Comparison of ENCODE assay signal across 8 mouse cellular contexts in genomic region chr14:121877640-121878039, GRCm38 (mm10). TPM values are rescaled to one million over a fixed set of nuclear protein-coding genes. Genes with fewer than 3 reads are reported as not detected.
DNase-seq lines count a peak whose midpoint lies in the region; ATAC-seq and TF ChIP-seq lines count a peak whose summit lies in the region.

No protein-coding gene starts in this region.

- ATAC-seq in forebrain, embryonic 12.5 days (ENCODE audit: low FRiP score), result no peak
- no peak for ATAC-seq in liver, embryonic 14.5 days (ENCODE audit: insufficient read depth)

- 28% methylated on average over 8 of the region's 8 CpGs for WGBS in heart, embryonic 10.5 days
- 35% methylated on average over 8 of the region's 8 CpGs for WGBS in forebrain, embryonic 12.5 days
- 29% methylated on average over 8 of the region's 8 CpGs for WGBS in liver, embryonic 14.5 days (ENCODE audit: insufficient replicate concordance)

- 0 out of 2 replicates have a peak, but pooled peaks cover 2% of the 10 kb centered on the region for H3K36me3 ChIP-seq in heart, embryonic 10.5 days
- peaks cover 6 to 22% of the 10 kb centered on the region in 2 experiments for H3K36me3 ChIP-seq in CH12.LX (replicated peaks in 1 of 2; ENCODE audit: control insufficient read depth in 1 of 2, insufficient read depth in 1 of 2, low read length in 1 of 2)
- H3K36me3 ChIP-seq in forebrain, embryonic 12.5 days (replicated peaks), result 0 out of 2 replicates have a peak, but pooled peaks cover 3% of the 10 kb centered on the region
- no peaks in the 10 kb centered on the region for H3K36me3 ChIP-seq in liver, embryonic 14.5 days (replicated peaks; ENCODE audit: control insufficient read depth, insufficient read depth, low read depth)

- no peak for DNase-seq in heart, embryonic 10.5 days (ENCODE audit: low spot score)
- no peak for DNase-seq in heart, postnatal 36 days
- no peak for DNase-seq in CH12.LX (ENCODE audit: extremely low read depth)
- no peak for DNase-seq in liver, embryonic 14.5 days (ENCODE audit: low read depth in 3 of 3, low spot score in 3 of 3)
- DNase-seq in adrenal gland, adult (ENCODE audit: inconsistent age in 2 of 2, low spot score in 1 of 2), result no peak
- no peak for DNase-seq in layer of hippocampus, postnatal 14 days (ENCODE audit: low spot score in 2 of 2)
- no peak for DNase-seq in urinary bladder, postnatal 36 days (ENCODE audit: low spot score in 2 of 2)

- TF ChIP-seq RAD21 in CH12.LX (IDR thresholded peaks at IDR 0.05; ENCODE audit: low read depth, low read length), result no peak

- H3K27me3 ChIP-seq in heart, embryonic 10.5 days (ENCODE audit: insufficient read depth, poor library complexity, severe bottlenecking), result no peaks in the 10 kb centered on the region
- no peaks in the 10 kb centered on the region for H3K27me3 ChIP-seq in CH12.LX (replicated peaks)
- peaks cover 4% of the 10 kb centered on the region; the same call in 1 of the 2 replicates for H3K27me3 ChIP-seq in forebrain, embryonic 12.5 days
- H3K27me3 ChIP-seq in liver, embryonic 14.5 days (ENCODE audit: control insufficient read depth, insufficient read depth, low read length), result no peaks in the 10 kb centered on the region

- no peak for TF ChIP-seq POLR2A in CH12.LX (IDR thresholded peaks at IDR 0.05; ENCODE audit: low read depth, low read length)

- peak overlapping the region; percentile 96 for H3K4me3 ChIP-seq in heart, embryonic 10.5 days
- peak overlapping the region; percentile 29 to 99 (median 62) for H3K4me3 ChIP-seq in CH12.LX (replicated peaks in 1 of 3; ENCODE audit: low read depth in 2 of 3, low read length in 2 of 3, poor library complexity in 1 of 3)
- peak overlapping the region; percentile 86 for H3K4me3 ChIP-seq in forebrain, embryonic 12.5 days (replicated peaks)
- peak overlapping the region; percentile 70 to 71 for H3K4me3 ChIP-seq in liver, embryonic 14.5 days (ENCODE audit: insufficient read depth in 1 of 2, low read depth in 2 of 2, low read length in 2 of 2)

- dilution Hi-C loops in CH12.LX (cut with MboI; ENCODE audit: extremely low pct_ligation_motif_present, extremely low pct_unique_long_range_greater_than_20kb, low sequenced_read_pairs), result no loop called here

- TF ChIP-seq EP300 in CH12.LX (IDR thresholded peaks at IDR 0.05; ENCODE audit: low read length), result peak; percentile 31; the same call in 1 of the 2 replicates
- no peak for TF ChIP-seq EP300 in liver, embryonic 14.5 days (IDR thresholded peaks at IDR 0.05; ENCODE audit: low read depth)

- H3K9me3 ChIP-seq in heart, embryonic 10.5 days, result no peaks in the 10 kb centered on the region
- H3K9me3 ChIP-seq in CH12.LX (replicated peaks; ENCODE audit: low read length), result no peaks in the 10 kb centered on the region
- H3K9me3 ChIP-seq in forebrain, embryonic 12.5 days, result no peaks in the 10 kb centered on the region
- H3K9me3 ChIP-seq in liver, embryonic 14.5 days (ENCODE audit: control insufficient read depth, low read length), result no peaks in the 10 kb centered on the region

- intact Hi-C loops in heart, postnatal 36 days (cut with DNase I), result loop anchor here (2.0 kb wide), 1 partner anchor 229 kb away; the partner anchor contains the start of gene Tm9sf2

- H3K4me1 ChIP-seq in heart, embryonic 10.5 days, result peaks cover 14% of the 10 kb centered on the region; the same call in 1 of the 2 replicates
- peaks cover 17 to 69% of the 10 kb centered on the region in 2 experiments for H3K4me1 ChIP-seq in CH12.LX (ENCODE audit: control insufficient read depth in 1 of 2, insufficient read depth in 2 of 2)
- peaks cover 29% of the 10 kb centered on the region for H3K4me1 ChIP-seq in forebrain, embryonic 12.5 days
- H3K4me1 ChIP-seq in liver, embryonic 14.5 days (replicated peaks; ENCODE audit: control insufficient read depth in 2 of 2, insufficient read depth in 2 of 2, low read length in 1 of 2), result peaks cover 3 to 11% of the 10 kb centered on the region in 2 experiments; a peak in 2 of 4 replicates

- in situ Hi-C loops in CH12.LX (cut with MboI; ENCODE audit: low pct_ligation_motif_present, low pct_unique_long_range_greater_than_20kb, low sequenced_read_pairs), result no loop called here

- peak overlapping the region; percentile 95 for H3K27ac ChIP-seq in heart, embryonic 10.5 days
- peak overlapping the region; percentile 40; the same call in 1 of the 2 replicates for H3K27ac ChIP-seq in CH12.LX (ENCODE audit: insufficient read depth, low read depth)
- peak overlapping the region; percentile 93; the same call in 1 of the 2 replicates for H3K27ac ChIP-seq in forebrain, embryonic 12.5 days
- peak overlapping the region; percentile 90 for H3K27ac ChIP-seq in liver, embryonic 14.5 days

- peak overlapping the region; percentile 91 for H3K4me2 ChIP-seq in CH12.LX (ENCODE audit: insufficient read depth, low read depth, poor library complexity, severe bottlenecking)
- peak overlapping the region; percentile 89 for H3K4me2 ChIP-seq in forebrain, embryonic 12.5 days
- peak overlapping the region; percentile 93 for H3K4me2 ChIP-seq in liver, embryonic 14.5 days (ENCODE audit: low read depth)

- H3K79me2 ChIP-seq in CH12.LX (replicated peaks; ENCODE audit: control insufficient read depth, extremely low read depth, insufficient read depth, poor library complexity, severe bottlenecking), result no peaks in the 10 kb centered on the region; the same call in 1 of the 2 replicates

- no peak for TF ChIP-seq CTCF in CH12.LX (conservative IDR thresholded peaks at IDR 0.05 in 1 of 2, IDR thresholded peaks at IDR 0.05 in 1 of 2; ENCODE audit: low read depth in 2 of 2, low read length in 2 of 2)
- TF ChIP-seq CTCF in liver, embryonic 14.5 days (IDR thresholded peaks at IDR 0.05; ENCODE audit: low read depth), result no peak

- peak overlapping the region; percentile 98 for H3K9ac ChIP-seq in CH12.LX (ENCODE audit: insufficient read depth, low read depth)
- H3K9ac ChIP-seq in forebrain, embryonic 12.5 days, result peak overlapping the region; percentile 95
- H3K9ac ChIP-seq in liver, embryonic 14.5 days (replicated peaks), result peak overlapping the region; percentile 83

TF ChIP-seq in CH12.LX, 34 proteins besides CTCF, POLR2A, EP300 and RAD21:
- TF ChIP-seq SMC3 (IDR thresholded peaks at IDR 0.05; ENCODE audit: low read depth, low read length) (no peak), GABPA (IDR thresholded peaks at IDR 0.05; ENCODE audit: insufficient replicate concordance, low read depth, low read length) (no peak), TCF12 (IDR thresholded peaks at IDR 0.05; ENCODE audit: low read depth, low read length) (no peak), NELFE (IDR thresholded peaks at IDR 0.05; ENCODE audit: low read depth, low read length) (0 out of 2 replicates have a peak, but pooled peaks have one; percentile 9), NRF1 (IDR thresholded peaks at IDR 0.05; ENCODE audit: low read depth, low read length) (no peak), BHLHE40 (IDR thresholded peaks at IDR 0.05; ENCODE audit: low read depth, low read length) (no peak), MAZ (IDR thresholded peaks at IDR 0.05; ENCODE audit: low read depth, low read length) (0 out of 2 replicates have a peak, but pooled peaks have one; percentile 20), RCOR1 (conservative IDR thresholded peaks at IDR 0.05; ENCODE audit: low read depth, low read length) (0 out of 2 replicates have a peak, but pooled peaks have one; percentile 16), POLR2AphosphoS2 (IDR thresholded peaks at IDR 0.05; ENCODE audit: low read depth, low read length) (0 out of 2 replicates have a peak, but pooled peaks have one; percentile 33), SIN3A (IDR thresholded peaks at IDR 0.05; ENCODE audit: low read length) (no peak; the same call in 1 of the 2 replicates), CHD1 (IDR thresholded peaks at IDR 0.05; ENCODE audit: low read depth, low read length) (peak; percentile 95), MAX (IDR thresholded peaks at IDR 0.05; ENCODE audit: low read length) (no peak), TBP (conservative IDR thresholded peaks at IDR 0.05; ENCODE audit: low read depth, low read length) (no peak)

RNA-seq across cellular contexts. Expression of gene Ubac2, which starts 0.8 kb away (rescaled TPM):
- 63.4 and 68.7 TPM in 2 replicates for polyA plus RNA-seq in heart, embryonic 10.5 days (2016; fragmentation: Nextera tagmentation; extraction: Ambion mirVana)
- total RNA-seq in heart, postnatal 36 days (2021), result 10 to 100 TPM; 26.6 to 29.1 TPM
- total RNA-seq in CH12.LX (2012; rRNA removed), result 30.8 and 32.8 TPM in 2 replicates
- 39.7 and 40.1 TPM in 2 replicates for total RNA-seq in CH12.LX (2014; rRNA removed)
- polyA plus RNA-seq in CH12.LX (2012; ENCODE audit: insufficient read length, low read depth), result 32.6 and 35.5 TPM in 2 replicates
- 67.0 and 67.4 TPM in 2 replicates for polyA plus RNA-seq in forebrain, embryonic 12.5 days (2016; fragmentation: Nextera tagmentation; extraction: Ambion mirVana)
- 9.4 and 10.1 TPM in 2 replicates for polyA plus RNA-seq in liver, embryonic 14.5 days (2012; rRNA removed)
- polyA plus RNA-seq in liver, embryonic 14.5 days (2014; fragmentation: Nextera tagmentation; extraction: Ambion mirVana), result 16.4 TPM in 2 replicates
- total RNA-seq in layer of hippocampus, postnatal 14 days (2021), result 10 to 100 TPM; 48.9 to 49.7 TPM

RNA-seq across cellular contexts. Expression of gene Gpr18, which starts 37.9 kb away (rescaled TPM):
- polyA plus RNA-seq in heart, embryonic 10.5 days (2016; fragmentation: Nextera tagmentation; extraction: Ambion mirVana), result 0.34 TPM in 1 of 2 replicates, not detected in the other
- under 1 TPM; 0.33 to 0.46 TPM for total RNA-seq in heart, postnatal 36 days (2021)
- total RNA-seq in CH12.LX (2012; rRNA removed), result 26.8 and 33.5 TPM in 2 replicates
- 32.5 and 37.0 TPM in 2 replicates for total RNA-seq in CH12.LX (2014; rRNA removed)
- polyA plus RNA-seq in CH12.LX (2012; ENCODE audit: insufficient read length, low read depth), result 37.8 and 46.2 TPM in 2 replicates
- polyA plus RNA-seq in forebrain, embryonic 12.5 days (2016; fragmentation: Nextera tagmentation; extraction: Ambion mirVana), result 0.20 and 0.35 TPM in 2 replicates
- polyA plus RNA-seq in liver, embryonic 14.5 days (2012; rRNA removed), result 0.08 and 0.12 TPM in 2 replicates
- polyA plus RNA-seq in liver, embryonic 14.5 days (2014; fragmentation: Nextera tagmentation; extraction: Ambion mirVana), result 0.17 TPM in 1 of 2 replicates, not detected in the other
- not detected for total RNA-seq in layer of hippocampus, postnatal 14 days (2021)

Comparison
In these comparisons a context has a peak if more than half of its experiments do, and no peak if none do; other contexts are left out.
1. H3K27ac ChIP-seq: peak in every context shown above with its lines; median percentile 95 in heart, embryonic 10.5 days; 93 in forebrain, embryonic 12.5 days; 90 in liver, embryonic 14.5 days; 40 in CH12.LX.
2. RNA of gene Gpr18, which starts 37.9 kb away (polyA plus RNA-seq): 37.8 to 46.2 TPM in CH12.LX; 0.34 TPM in heart, embryonic 10.5 days, 0.20 to 0.35 TPM in forebrain, embryonic 12.5 days and 0.08 to 0.17 TPM in liver, embryonic 14.5 days; every median in the first group is over 10 times any median in the second.
3. Peak in every context shown above with its lines, with median percentiles within 50 percentile points of each other: H3K4me3 ChIP-seq, H3K4me2 ChIP-seq and H3K9ac ChIP-seq.